Mouse (Mus musculus): Measurements from ENCODE around the gene Hexim1.
A peak's percentile ranks its signal among the peaks of the same experiment; 100 is the strongest.

The Hexim1 gene

GRCm38 (mm10) chr11:103116008-103116818 is at the start of gene Hexim1:
Gene Hexim1, plus strand, starts transcription at chr11:103116231.
- DNase-seq, result peak; percentile 100

GRCm38 (mm10) chr11:103067051-103067361 is 49.0 kb upstream of the Hexim1 start:
- no peak for DNase-seq

- DNase-seq, result peak; percentile 30
Observed at GRCm38 (mm10) chr11:103067457-103068001, 48.5 kb upstream of the Hexim1 start.

GRCm38 (mm10) chr11:103068272-103068671 is 47.8 kb upstream of the Hexim1 start:
- DNase-seq, result no peak

GRCm38 (mm10) chr11:103068884-103069283 is 47.1 kb upstream of the Hexim1 start:
- no peak for DNase-seq

- DNase-seq, result no peak
Observed at GRCm38 (mm10) chr11:103069731-103070130, 46.3 kb upstream of the Hexim1 start.

- no peak for DNase-seq
Observed at GRCm38 (mm10) chr11:103070322-103070880, 45.6 kb upstream of the Hexim1 start.

- no peak for DNase-seq
Observed at GRCm38 (mm10) chr11:103073671-103074070, 42.4 kb upstream of the Hexim1 start.

GRCm38 (mm10) chr11:103074121-103074650 is 41.8 kb upstream of the Hexim1 start:
- no peak for DNase-seq

GRCm38 (mm10) chr11:103074796-103075323 is 41.2 kb upstream of the Hexim1 start:
- DNase-seq, result no peak

- DNase-seq, result no peak
Observed at GRCm38 (mm10) chr11:103076010-103076409, 40.0 kb upstream of the Hexim1 start.

GRCm38 (mm10) chr11:103076581-103076980 is 39.5 kb upstream of the Hexim1 start:
- no peak for DNase-seq

- no peak for DNase-seq
Observed at GRCm38 (mm10) chr11:103078131-103078530, 37.9 kb upstream of the Hexim1 start.

- DNase-seq, result no peak
Observed at GRCm38 (mm10) chr11:103080323-103081091, 35.5 kb upstream of the Hexim1 start.

GRCm38 (mm10) chr11:103081631-103082030 is 34.4 kb upstream of the Hexim1 start:
- DNase-seq, result no peak

GRCm38 (mm10) chr11:103093306-103093705 is 22.7 kb upstream of the Hexim1 start:
- DNase-seq, result no peak

- no peak for DNase-seq
Observed at GRCm38 (mm10) chr11:103093862-103094833, 21.9 kb upstream of the Hexim1 start.

- DNase-seq, result no peak
Observed at GRCm38 (mm10) chr11:103095107-103095670, 20.8 kb upstream of the Hexim1 start.

GRCm38 (mm10) chr11:103095801-103096200 is 20.2 kb upstream of the Hexim1 start:
- no peak for DNase-seq

- peak; percentile 48 for DNase-seq
Observed at GRCm38 (mm10) chr11:103096979-103097894, 18.8 kb upstream of the Hexim1 start.

Measured in kidney, adult 11 months (tissue).